Mouse (Mus musculus) cortical plate, adult 2 months (tissue): ENCODE measurements around the gene Scn5a.
A peak's percentile ranks its signal among the peaks of the same experiment; 100 is the strongest.

ENCODE experiments used
- CTCF ChIP-seq: fragments of 200-500 bp; IDR thresholded peaks from 2 replicates; pipeline ENCODE4 v1.5.1; 2011; ENCODE audit warnings: mild to moderate bottlenecking, control low read depth, low read length; ENCODE audit not compliant: insufficient read depth; ENCODE audit errors: extremely low read depth
- POLR2A ChIP-seq: fragments of 200-500 bp; IDR thresholded peaks from 2 replicates; pipeline ENCODE4 v1.6.1; 2011; ENCODE audit warnings: mild to moderate bottlenecking, low read length, control low read depth; ENCODE audit not compliant: insufficient read depth; ENCODE audit errors: extremely low read depth

- TF ChIP-seq POLR2A (peak; percentile 79), CTCF (peak; percentile 72)
Observed at GRCm38 (mm10) chr9:119444738-119445429, 133.9 kb downstream of the Scn5a start, which contains the start of gene Exog.
